ENCODE assay signal across 14 mouse cellular contexts in genomic region chr15:25539344-25540176, GRCm38 (mm10).
DNase-seq lines count a peak whose midpoint lies in the region; ATAC-seq and TF ChIP-seq lines count a peak whose summit lies in the region.
"Had no signal": no experiment of that assay in that cellular context is flagged by ENCODE, and none has a peak within 500 bp of the region (broad histone marks: within the 10 kb centered on the region; RNA-seq: fewer than 3 reads in every experiment).

No protein-coding gene starts in this region.

- no peaks in the 10 kb centered on the region for H3K27me3 ChIP-seq in midbrain, postnatal 0 days (ENCODE audit: insufficient read depth, low read length)
- no peaks in the 10 kb centered on the region for H3K27me3 ChIP-seq in midbrain, embryonic 10.5 days (ENCODE audit: low read depth, poor library complexity, severe bottlenecking)
- no peaks in the 10 kb centered on the region for H3K27me3 ChIP-seq in forebrain, embryonic 15.5 days
- H3K27me3 ChIP-seq: liver, embryonic 15.5 days had no signal

- H3K4me3 ChIP-seq in midbrain, postnatal 0 days (ENCODE audit: low read depth, low read length) = no peak overlapping the region
- H3K4me3 ChIP-seq in midbrain, embryonic 10.5 days = no peak overlapping the region
- H3K4me3 ChIP-seq in forebrain, embryonic 15.5 days = no peak overlapping the region
- H3K4me3 ChIP-seq: liver, embryonic 15.5 days had no signal

- H3K4me1 ChIP-seq in midbrain, postnatal 0 days (ENCODE audit: insufficient read depth, low read length) = no peaks in the 10 kb centered on the region
- peaks cover 11% of the 10 kb centered on the region; the same call in 1 of the 2 replicates for H3K4me1 ChIP-seq in midbrain, embryonic 10.5 days
- no peaks in the 10 kb centered on the region for H3K4me1 ChIP-seq in forebrain, embryonic 15.5 days
- H3K4me1 ChIP-seq: liver, embryonic 15.5 days had no signal

- no peak overlapping the region for H3K4me2 ChIP-seq in midbrain, postnatal 0 days (ENCODE audit: low read depth, low read length, poor library complexity, severe bottlenecking)
- no peak overlapping the region for H3K4me2 ChIP-seq in forebrain, embryonic 15.5 days (replicated peaks)
- H3K4me2 ChIP-seq: liver, embryonic 15.5 days had no signal

- no peak for TF ChIP-seq CTCF in midbrain, postnatal 0 days (IDR thresholded peaks at IDR 0.05)

- H3K36me3 ChIP-seq in midbrain, postnatal 0 days (ENCODE audit: insufficient read depth, low read length) = no peaks in the 10 kb centered on the region
- no peaks in the 10 kb centered on the region for H3K36me3 ChIP-seq in midbrain, embryonic 10.5 days
- no peaks in the 10 kb centered on the region for H3K36me3 ChIP-seq in forebrain, embryonic 15.5 days
- H3K36me3 ChIP-seq: liver, embryonic 15.5 days had no signal

- intact Hi-C loops in heart, postnatal 25 days (cut with DNase I) = loop anchor here (5.0 kb wide), 2 partner anchors 83 to 97 kb away; partner anchors contain the start of gene Myo10

- no peak overlapping the region for H3K9ac ChIP-seq in midbrain, postnatal 0 days (replicated peaks; ENCODE audit: low read length, poor library complexity, severe bottlenecking)
- H3K9ac ChIP-seq in forebrain, embryonic 15.5 days (replicated peaks) = no peak overlapping the region
- H3K9ac ChIP-seq: liver, embryonic 15.5 days had no signal

- 70% methylated on average over 20 of the region's 20 CpGs for WGBS in midbrain, postnatal 0 days
- 81% methylated on average over 20 of the region's 20 CpGs for WGBS in midbrain, embryonic 10.5 days
- WGBS in forebrain, embryonic 15.5 days = 77% methylated on average over 20 of the region's 20 CpGs

- H3K27ac ChIP-seq in midbrain, postnatal 0 days (ENCODE audit: low read depth, low read length) = no peak overlapping the region
- no peak overlapping the region for H3K27ac ChIP-seq in midbrain, embryonic 10.5 days (replicated peaks)
- H3K27ac ChIP-seq in forebrain, embryonic 15.5 days (replicated peaks) = no peak overlapping the region
- H3K27ac ChIP-seq: liver, embryonic 15.5 days had no signal

- no peaks in the 10 kb centered on the region for H3K9me3 ChIP-seq in midbrain, postnatal 0 days (ENCODE audit: low read length)
- no peaks in the 10 kb centered on the region for H3K9me3 ChIP-seq in midbrain, embryonic 10.5 days (replicated peaks)
- H3K9me3 ChIP-seq in forebrain, embryonic 15.5 days = no peaks in the 10 kb centered on the region
- H3K9me3 ChIP-seq: liver, embryonic 15.5 days had no signal

- no peak for ATAC-seq in midbrain, postnatal 0 days (ENCODE audit: low FRiP score)
- ATAC-seq in forebrain, embryonic 15.5 days (replicated peaks) = no peak

- DNase-seq in heart, adult 11 months = peak; percentile 87
- no peak for DNase-seq in heart, postnatal 25 days (ENCODE audit: low spot score)
- DNase-seq in midbrain, postnatal 0 days (ENCODE audit: low spot score) = peak; percentile 11
- DNase-seq in midbrain, embryonic 10.5 days (ENCODE audit: low spot score) = no peak
- DNase-seq in lung, adult 18-20 months = peak; percentile 12 to 42
- no peak for DNase-seq in spleen, postnatal 36 days (ENCODE audit: low spot score in 2 of 2)
- no peak for DNase-seq in gastrocnemius, postnatal 25 days
- DNase-seq: B cell, adult 2 months; heart, postnatal 36 days; kidney, adult 9 months; layer of hippocampus, postnatal 36 days; right cerebral cortex, postnatal 25 days had no signal

Comparison
In these comparisons a context has a peak if more than half of its experiments do, and no peak if none do; other contexts are left out.
1. DNase-seq: peak in heart, adult 11 months (single experiment), midbrain, postnatal 0 days (single experiment) and lung, adult 18-20 months (2 of 2); none in heart, postnatal 25 days (single experiment), midbrain, embryonic 10.5 days (single experiment), spleen, postnatal 36 days (0 of 2) and gastrocnemius, postnatal 25 days (single experiment).